Mouse (Mus musculus): ENCODE results near the gene Elk3. TPM values are rescaled to one million over a fixed set of nuclear protein-coding genes. Genes with fewer than 3 reads are reported as not detected.

The Elk3 gene
- polyA plus RNA-seq, 2 experiments from 2014 or later = 26.0 to 26.3 TPM

GRCm38 (mm10) chr10:93265833-93266232 lies 45.1 kb downstream of the Elk3 start:
- ATAC-seq = no peak

- peak; percentile 11 for ATAC-seq
Observed at GRCm38 (mm10) chr10:93264001-93264400, 46.9 kb downstream of the Elk3 start.

- ATAC-seq = no peak
Observed at GRCm38 (mm10) chr10:93263431-93263830, 47.5 kb downstream of the Elk3 start.

- ATAC-seq = peak; percentile 53
Observed at GRCm38 (mm10) chr10:93261981-93262499, 48.9 kb downstream of the Elk3 start.

GRCm38 (mm10) chr10:93261132-93261980 lies 49.6 kb downstream of the Elk3 start:
- ATAC-seq = peak; percentile 61

- no peak for ATAC-seq
Observed at GRCm38 (mm10) chr10:93259826-93260225, 51.1 kb downstream of the Elk3 start.

- ATAC-seq = no peak
Observed at GRCm38 (mm10) chr10:93255294-93255693, 55.6 kb downstream of the Elk3 start.

- no peak for ATAC-seq
Observed at GRCm38 (mm10) chr10:93253156-93253555, 57.8 kb downstream of the Elk3 start.

- ATAC-seq = no peak
Observed at GRCm38 (mm10) chr10:93252661-93253060, 58.3 kb downstream of the Elk3 start.

- ATAC-seq = no peak
Observed at GRCm38 (mm10) chr10:93251426-93251825, 59.5 kb downstream of the Elk3 start.

- no peak for ATAC-seq
Observed at GRCm38 (mm10) chr10:93250436-93251317, 60.3 kb downstream of the Elk3 start.

GRCm38 (mm10) chr10:93249901-93250300 lies 61.0 kb downstream of the Elk3 start:
- no peak for ATAC-seq

- no peak for ATAC-seq
Observed at GRCm38 (mm10) chr10:93248416-93248815, 62.5 kb downstream of the Elk3 start.

GRCm38 (mm10) chr10:93247902-93248301 lies 63.0 kb downstream of the Elk3 start:
- ATAC-seq = no peak

- ATAC-seq = no peak
Observed at GRCm38 (mm10) chr10:93247422-93247821, 63.5 kb downstream of the Elk3 start.

- ATAC-seq = no peak
Observed at GRCm38 (mm10) chr10:93246185-93246920, 64.6 kb downstream of the Elk3 start.

- peak; percentile 70 for ATAC-seq
Observed at GRCm38 (mm10) chr10:93244209-93244705, 66.7 kb downstream of the Elk3 start.

- ATAC-seq = peak; percentile 53
Observed at GRCm38 (mm10) chr10:93242861-93243260, 68.1 kb downstream of the Elk3 start.

GRCm38 (mm10) chr10:93242208-93242607 lies 68.7 kb downstream of the Elk3 start:
- peak; percentile 23 for ATAC-seq

GRCm38 (mm10) chr10:93239201-93239806 lies 71.6 kb downstream of the Elk3 start:
- no peak for ATAC-seq

- ATAC-seq = no peak
Observed at GRCm38 (mm10) chr10:93234692-93235091, 76.2 kb downstream of the Elk3 start.

GRCm38 (mm10) chr10:93233665-93234194 lies 77.2 kb downstream of the Elk3 start:
- no peak for ATAC-seq

Data from CD4-positive, CD25-positive, alpha-beta regulatory T cell, adult 4 months (primary cell).